Mouse (Mus musculus) urinary bladder, postnatal 0 days (tissue): ENCODE results near the gene Tssk2. TPM values are rescaled to one million over a fixed set of nuclear protein-coding genes. Genes with fewer than 3 reads are reported as not detected.

Experiments used
- polyA plus RNA-seq: library from polyadenylated mRNA; unstranded; fragments of >200 nt; fragmentation: Nextera tagmentation; extraction: Ambion mirVana; gene quantifications from 2 replicates; pipeline ENCODE4 v1.2.1, GENCODE M21; 2015

Tssk2 gene
- not detected in 2 replicates for polyA plus RNA-seq

DNA sequence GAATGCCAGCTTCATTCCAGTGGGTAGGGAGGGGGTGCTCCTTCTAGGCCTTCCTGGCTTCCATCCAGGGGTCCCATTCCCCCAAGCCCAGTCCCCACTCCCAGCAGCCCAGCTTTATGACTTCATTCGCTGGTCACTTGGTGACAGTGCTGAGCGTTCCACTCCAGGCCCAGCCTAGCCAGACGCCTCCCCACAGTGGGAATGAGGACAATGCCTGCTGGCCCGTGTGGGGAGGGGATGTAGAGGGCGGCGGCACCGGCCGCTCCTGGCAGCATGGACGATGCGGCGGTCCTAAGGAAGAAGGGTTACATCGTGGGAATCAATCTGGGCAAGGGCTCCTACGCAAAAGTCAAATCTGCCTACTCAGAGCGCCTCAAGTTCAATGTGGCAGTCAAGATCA is at the start of gene Tssk2, which contains the start of gene Dgcr2:
TSS of gene Tssk2 (plus strand) at position 176 of the 400 bp plus-strand sequence.
TSS of gene Dgcr2 (minus strand) at position 101 of the 400 bp plus-strand sequence.

DNA sequence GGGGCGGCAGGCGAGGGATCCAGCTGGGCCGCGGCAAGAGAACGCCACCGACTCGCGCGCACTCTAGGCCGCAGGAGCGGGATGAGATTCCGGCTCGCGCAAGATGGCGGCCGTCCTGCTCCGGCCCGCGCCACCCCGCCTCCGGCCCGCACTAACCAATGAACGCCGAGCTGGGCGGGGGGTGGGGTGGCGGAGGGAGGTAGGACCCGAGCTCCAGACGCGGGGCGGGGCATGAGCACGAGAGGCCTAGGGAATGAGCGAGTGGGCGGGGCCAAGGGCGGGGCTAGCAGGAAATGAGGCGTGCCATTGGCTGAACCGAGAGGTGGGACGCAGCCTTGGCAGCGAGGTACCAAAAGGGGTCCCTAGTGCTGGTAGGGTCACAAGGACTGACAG is 6.9 kb upstream of the Tssk2 start, which contains the start of gene Gm20518:
TSS of gene Gm20518 (minus strand) at position 105 of the 393 bp plus-strand sequence.

DNA sequence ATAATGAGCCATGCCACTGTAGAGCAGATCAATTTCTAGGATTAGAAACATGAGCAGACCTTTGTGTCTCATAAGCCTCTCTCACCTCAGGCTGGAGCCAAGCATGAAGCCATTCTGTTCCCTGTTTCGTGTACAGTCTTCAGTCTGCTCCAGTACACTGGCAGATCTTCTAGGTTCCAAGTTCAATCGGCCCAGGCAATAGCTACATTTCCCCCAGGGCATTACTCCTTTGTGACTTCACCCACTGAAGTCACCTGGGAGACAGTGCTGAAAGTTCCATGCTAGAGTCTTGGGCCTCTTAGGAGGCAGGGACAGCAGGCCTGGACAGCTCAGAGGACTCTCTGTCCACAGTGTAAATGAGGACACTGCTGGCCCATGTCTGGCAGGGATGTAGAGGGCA is 4.5 kb upstream of the Tssk2 start, which contains the start of gene Tssk1:
TSS of gene Tssk1 (plus strand) at position 301 of the 400 bp plus-strand sequence.

DNA sequence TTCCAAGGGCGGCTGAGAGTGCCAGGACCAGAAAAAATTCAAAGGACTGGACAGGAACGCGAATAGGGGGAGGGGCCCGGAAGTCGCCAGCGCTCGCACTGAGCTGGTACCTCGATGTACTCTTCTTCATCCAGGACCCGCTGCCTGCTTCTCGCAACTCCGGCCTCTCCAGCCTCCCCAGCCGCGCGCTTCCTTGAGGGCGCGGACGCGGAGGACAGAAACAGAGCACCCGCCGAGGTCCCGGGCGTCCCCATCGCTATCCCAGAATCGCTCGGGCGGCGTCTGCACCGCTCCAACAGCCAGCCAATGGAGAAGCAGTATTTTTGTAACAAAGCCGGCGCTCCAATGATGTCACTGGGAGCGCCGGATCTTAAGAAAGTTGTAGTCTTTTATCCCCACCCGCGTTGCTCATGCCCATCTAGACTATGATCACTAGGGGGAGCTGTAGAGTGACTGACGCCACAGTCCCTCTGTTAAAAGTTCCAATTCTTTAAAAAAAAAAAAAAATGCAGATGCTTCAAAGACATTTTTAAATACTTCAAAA is 12.7 kb downstream of the Tssk2 start, which contains the start of gene Ess2:
TSS of gene Ess2 (minus strand) at position 297 of the 544 bp plus-strand sequence.

DNA sequence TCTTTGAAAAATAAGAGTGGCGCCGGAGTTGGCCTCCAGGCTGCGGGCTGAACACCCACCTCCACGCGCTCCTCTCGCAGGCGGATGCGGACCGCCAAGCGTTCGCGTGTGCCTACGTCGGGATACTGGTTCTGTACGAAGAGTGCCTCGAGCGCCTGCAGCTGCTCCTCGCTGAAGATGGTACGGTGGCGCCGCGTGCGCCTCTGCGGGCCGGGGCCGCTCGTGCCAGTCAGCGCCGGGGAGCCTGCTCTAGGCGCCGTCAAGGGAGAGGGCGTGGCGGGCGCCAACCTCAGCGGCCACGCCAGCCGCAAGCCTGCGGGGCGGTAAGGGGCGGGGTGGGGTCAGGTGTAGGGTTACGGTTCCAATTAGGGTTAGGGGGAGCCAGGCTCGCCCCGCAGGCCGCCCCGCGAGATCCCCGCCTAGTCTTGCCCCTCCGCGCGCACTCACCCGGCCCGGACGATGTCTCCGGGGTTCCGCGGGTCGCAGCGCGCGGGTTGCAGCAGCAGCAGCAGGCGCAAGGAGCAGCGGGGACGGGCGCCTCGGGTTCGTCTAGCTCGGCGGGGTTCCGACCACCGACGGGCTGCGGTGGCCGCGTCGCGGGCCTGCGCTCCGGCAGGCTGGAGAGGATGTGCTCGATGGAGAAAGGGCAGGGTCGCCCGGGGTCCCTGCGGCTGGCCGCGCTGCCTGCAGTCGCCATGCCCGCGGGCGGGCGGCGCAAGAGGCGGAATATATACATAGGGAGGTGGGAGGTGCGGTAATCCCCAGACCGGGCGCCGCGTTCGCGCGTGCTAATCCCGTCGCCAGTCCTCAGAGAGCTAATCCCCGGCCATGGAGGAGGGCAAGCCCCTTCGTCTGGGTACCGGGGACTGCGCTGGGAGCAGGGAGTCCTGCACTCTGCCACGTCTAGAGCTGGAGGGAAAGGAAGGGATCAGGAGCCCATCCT is 16.1 kb downstream of the Tssk2 start, which contains the start of gene Gsc2:
TSS of gene Gsc2 (minus strand) at position 753 of the 943 bp plus-strand sequence.

DNA sequence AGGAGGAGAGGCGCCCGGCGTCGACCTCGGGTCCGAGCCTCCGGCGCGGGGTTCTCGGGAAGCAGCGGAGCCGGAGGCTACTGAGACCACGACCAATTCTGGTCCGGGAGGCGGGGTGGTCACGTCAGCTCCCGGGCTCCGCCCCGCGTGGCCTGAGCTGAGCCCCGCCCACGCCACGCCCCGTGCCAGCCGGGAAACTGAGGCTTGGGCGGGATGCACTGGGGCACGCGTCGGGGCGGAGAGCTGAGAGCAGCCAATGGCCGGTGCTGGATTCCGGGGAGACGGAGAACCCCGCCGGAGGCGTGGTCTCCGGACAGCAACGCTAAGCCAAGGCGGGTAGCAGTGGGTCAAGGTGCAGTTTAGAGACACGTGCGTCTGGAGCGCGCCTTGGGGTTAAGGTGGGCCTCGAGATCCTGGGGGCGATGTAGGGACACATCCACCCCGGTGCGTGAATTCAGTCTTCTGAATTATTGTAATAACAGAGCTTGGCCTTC is 29.7 kb downstream of the Tssk2 start, which contains the start of gene Slc25a1:
TSS of gene Slc25a1 (minus strand) at position 133 of the 494 bp plus-strand sequence.

Other genes with a start within 250 kb of the Tssk2 start
- 31.4 and 35.8 TPM in 2 replicates for gene Med15, start 165.7 kb upstream of the Tssk2 start, polyA plus RNA-seq
- gene Klhl22, start 139.0 kb upstream of the Tssk2 start, polyA plus RNA-seq, result 28.1 and 30.7 TPM in 2 replicates
- gene Scarf2, start 101.4 kb upstream of the Tssk2 start, polyA plus RNA-seq, result 9.4 and 11.1 TPM in 2 replicates
- gene B830017H08Rik, start 65.5 kb upstream of the Tssk2 start, polyA plus RNA-seq, result not detected in 2 replicates
- gene Car15, start 60.3 kb upstream of the Tssk2 start, polyA plus RNA-seq, result 0.59 and 1.1 TPM in 2 replicates
- 0.08 TPM in 1 of 2 replicates, not detected in the other for gene Gm20518, start 7.0 kb upstream of the Tssk2 start, polyA plus RNA-seq
- gene Tssk1, start 4.4 kb upstream of the Tssk2 start, polyA plus RNA-seq, result 0.04 TPM in 1 of 2 replicates, not detected in the other
- gene Dgcr2, start 75 bp upstream of the Tssk2 start, polyA plus RNA-seq, result 35.8 and 36.9 TPM in 2 replicates
- gene Ess2, start 12.7 kb downstream of the Tssk2 start, polyA plus RNA-seq, result 19.0 and 19.6 TPM in 2 replicates
- not detected in 2 replicates for gene Gsc2, start 16.4 kb downstream of the Tssk2 start, polyA plus RNA-seq
- 81.9 and 102 TPM in 2 replicates for gene Slc25a1, start 29.6 kb downstream of the Tssk2 start, polyA plus RNA-seq
- not detected in 2 replicates for gene Vpreb2, start 81.8 kb downstream of the Tssk2 start, polyA plus RNA-seq
- 253 and 287 TPM in 2 replicates for gene Dgcr6, start 154.2 kb downstream of the Tssk2 start, polyA plus RNA-seq
- gene Prodh, start 191.6 kb downstream of the Tssk2 start, polyA plus RNA-seq, result 15.0 and 19.2 TPM in 2 replicates
- 13.5 and 16.2 TPM in 2 replicates for gene Rtn4r, start 229.0 kb downstream of the Tssk2 start, polyA plus RNA-seq